Mouse (Mus musculus): ENCODE measurements at regions not wholly inside any gene's neighbourhood (a gene's known extent, or its start where the extent isn't known, plus 50 kb on each side); places are given as distances from the start of the nearest gene placed in this dataset.

- DNase-seq: no peak
These were observed 60.6 kb downstream of the Crygs start for GRCm38 (mm10) chr16:22750725-22751287.

DNA sequence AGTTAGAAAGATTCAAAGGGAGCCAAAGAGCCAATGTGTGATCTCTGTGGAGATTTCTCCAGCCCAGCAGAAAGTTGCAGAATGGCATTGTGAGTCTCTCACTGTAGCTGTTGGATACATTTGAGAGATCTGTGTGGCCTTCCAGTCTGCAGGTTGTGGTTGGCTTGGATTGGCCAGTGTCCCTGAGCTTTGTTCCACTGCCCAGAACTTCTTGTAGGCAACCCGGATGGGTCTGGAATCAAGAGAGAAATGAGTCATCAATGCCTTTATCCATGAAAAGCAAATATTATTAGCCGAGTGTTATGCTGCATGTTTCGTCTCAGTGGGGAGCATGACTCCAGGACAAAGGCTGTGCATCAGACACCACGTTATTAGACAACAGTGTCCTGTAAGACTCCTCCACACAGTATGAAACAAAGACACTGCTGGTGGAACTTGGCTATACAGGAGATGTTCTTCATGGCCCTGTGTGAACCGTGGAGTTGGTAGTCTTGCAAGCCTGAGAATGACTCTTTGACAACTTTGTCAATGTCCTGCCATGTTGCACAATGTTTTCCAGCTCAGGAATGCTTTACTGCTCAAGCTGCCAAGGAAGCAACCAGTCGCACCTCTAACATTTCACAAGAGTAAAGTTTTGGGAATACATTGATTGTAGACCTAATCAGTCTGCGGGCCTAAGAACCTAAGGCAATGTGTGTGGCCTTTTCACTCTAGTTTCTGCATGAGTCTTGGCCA lies 67.1 kb downstream of the Crygs start:
- DNase-seq: peak; percentile 26

- DNase-seq: no peak
These were observed 67.9 kb downstream of the Crygs start for GRCm38 (mm10) chr16:22743461-22743860.

- peak; percentile 23 for DNase-seq
These were observed 69.9 kb downstream of the Crygs start for GRCm38 (mm10) chr16:22741496-22741895.

- no peak for DNase-seq
These were observed 76.8 kb downstream of the Crygs start for GRCm38 (mm10) chr16:22734529-22735022.

GRCm38 (mm10) chr16:22733772-22734528 lies 76.9 kb upstream of the Dgkg start:
- DNase-seq: peak; percentile 24

- no peak for DNase-seq
These were observed 72.1 kb upstream of the Dgkg start for GRCm38 (mm10) chr16:22729096-22729495.

DNA sequence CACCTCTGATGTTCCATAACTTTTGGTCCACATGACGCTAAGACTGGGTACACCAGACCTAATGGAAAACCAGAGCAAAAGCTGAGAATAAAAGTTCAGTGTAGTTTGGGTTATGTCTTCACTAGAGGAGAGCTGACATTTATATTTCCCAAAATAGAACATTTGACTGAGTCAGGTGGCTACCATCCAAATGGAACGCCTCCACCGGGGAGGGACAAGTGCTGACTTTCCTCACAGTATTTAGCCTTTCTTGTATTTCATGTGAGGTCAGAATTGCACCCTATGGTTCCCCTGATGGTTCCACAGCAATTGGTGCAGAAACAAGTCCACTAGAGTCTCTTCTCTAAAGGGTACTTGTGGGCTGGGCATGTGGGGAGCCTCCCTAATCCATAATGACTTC lies 68.2 kb upstream of the Dgkg start:
- DNase-seq: peak; percentile 82

GRCm38 (mm10) chr16:22723333-22723732 lies 66.3 kb upstream of the Dgkg start:
- no peak for DNase-seq

DNA sequence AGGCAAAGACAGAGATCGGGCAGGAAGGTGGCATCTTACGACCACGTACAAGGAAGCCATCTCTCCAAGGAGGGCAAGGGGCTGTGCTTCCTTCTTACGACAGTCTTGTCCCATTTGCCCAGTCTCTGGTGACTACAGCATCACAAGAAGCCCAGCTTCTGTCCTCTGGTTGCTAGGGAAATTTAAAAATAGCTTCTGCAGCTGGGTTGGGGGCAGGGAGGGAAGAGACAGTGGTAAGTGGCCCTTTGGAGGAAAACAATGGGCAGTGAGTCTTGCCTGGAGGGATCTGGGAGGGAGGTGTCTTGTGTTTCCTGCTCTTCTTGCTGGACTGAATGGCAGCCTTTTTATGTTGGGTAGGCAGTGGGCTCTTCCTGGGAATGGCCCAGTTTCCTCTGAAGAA lies 62.8 kb upstream of the Dgkg start:
- DNase-seq: no peak

- no peak for DNase-seq
These were observed 62.3 kb upstream of the Dgkg start for GRCm38 (mm10) chr16:22719304-22719703.

DNA sequence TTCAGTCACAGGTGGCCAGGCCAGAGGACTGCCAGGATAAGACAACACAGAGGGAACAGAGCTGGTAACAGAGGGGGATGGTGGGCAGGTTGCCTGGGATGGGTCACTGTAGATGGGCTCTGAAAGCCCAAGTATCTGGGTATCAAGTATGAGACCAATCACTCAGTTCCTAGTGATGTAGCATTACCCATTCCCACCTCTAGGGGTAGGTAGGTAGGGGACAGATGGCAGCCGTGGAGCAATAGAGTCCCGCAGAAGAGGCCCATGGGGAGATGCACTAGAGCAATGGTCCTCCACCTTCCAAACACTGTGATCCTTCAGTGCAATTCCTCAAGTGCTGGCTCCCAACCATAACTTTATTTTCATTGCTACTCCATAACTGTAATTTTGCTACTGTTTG lies 60.4 kb upstream of the Dgkg start:
- DNase-seq: no peak

DNA sequence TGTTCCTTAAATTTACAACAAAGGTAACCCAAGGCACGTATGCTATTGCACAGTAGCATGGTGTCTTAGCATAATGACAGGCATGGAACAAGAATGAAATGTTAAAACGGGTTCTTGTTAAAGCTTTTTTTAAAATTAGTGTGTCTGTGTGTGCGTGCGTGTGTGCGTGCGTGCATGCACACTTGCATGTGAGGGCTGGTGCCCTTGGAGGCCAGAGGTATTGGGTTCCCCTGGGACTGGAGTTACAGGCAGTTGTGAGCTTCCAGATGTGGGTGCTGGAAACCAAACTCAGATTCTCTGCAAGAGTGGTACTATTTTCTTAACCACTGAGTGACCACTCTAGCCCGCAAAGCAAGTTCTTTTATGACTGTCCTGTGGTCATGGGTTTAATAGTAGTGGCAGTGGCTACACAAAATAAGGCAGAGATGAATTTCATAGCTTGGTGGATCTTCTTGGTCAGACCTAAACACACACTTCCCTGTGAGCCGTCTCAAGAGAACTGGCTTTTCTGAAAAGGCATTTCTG lies 59.3 kb upstream of the Dgkg start:
- DNase-seq: no peak

DNA sequence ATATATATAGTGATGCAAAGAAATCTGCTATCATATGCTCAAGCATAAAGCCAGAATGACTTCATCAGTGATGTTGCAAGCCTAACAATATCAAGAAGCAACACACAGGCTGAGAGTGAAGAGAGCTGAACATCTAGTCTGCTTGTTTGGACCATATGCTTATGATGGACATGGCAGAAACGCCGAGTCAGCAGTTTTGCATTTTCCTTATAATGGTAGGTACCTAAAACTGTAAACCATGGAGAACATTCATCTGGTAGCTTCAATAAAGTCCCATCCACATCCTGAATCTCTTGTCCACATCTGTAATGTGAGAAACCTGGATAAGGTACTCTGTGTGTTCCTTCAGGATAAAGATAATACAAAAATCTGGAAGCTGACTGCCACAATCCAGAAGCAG lies 57.3 kb upstream of the Dgkg start:
- DNase-seq: no peak

- DNase-seq: no peak
These were observed 51.7 kb upstream of the Dgkg start for GRCm38 (mm10) chr16:22708768-22709167.

Data from adrenal gland, adult 2 months (tissue).